Comparison of ENCODE assay signal across 33 mouse cellular contexts in genomic region chr13:19614311-19614710, GRCm38 (mm10). TPM values are rescaled to one million over a fixed set of nuclear protein-coding genes. Genes with fewer than 3 reads are reported as not detected.
"Had no signal": no experiment of that assay in that cellular context is flagged by ENCODE, and none has a peak within 500 bp of the region (broad histone marks: within the 10 kb centered on the region; RNA-seq: fewer than 3 reads in every experiment).

No protein-coding gene starts in this region.

- ATAC-seq: hindbrain, embryonic 16.5 days; hindbrain, postnatal 0 days; inflammation-experienced regulatory T-cells, adult 6 months; intestine, embryonic 15.5 days; intestine, embryonic 16.5 days; intestine, postnatal 0 days had no signal

- H3K9me3 ChIP-seq: heart, embryonic 13.5 days; heart, embryonic 15.5 days; hindbrain, embryonic 10.5 days; hindbrain, embryonic 12.5 days; hindbrain, embryonic 13.5 days; hindbrain, embryonic 15.5 days; intestine, embryonic 15.5 days; kidney, embryonic 15.5 days had no signal

- H3K4me1 ChIP-seq: kidney, embryonic 15.5 days had no signal

- H3K27ac ChIP-seq: heart, embryonic 13.5 days; heart, embryonic 15.5 days; hindbrain, embryonic 10.5 days; hindbrain, embryonic 12.5 days; hindbrain, embryonic 13.5 days; hindbrain, embryonic 14.5 days; hindbrain, embryonic 15.5 days; hindbrain, postnatal 0 days; intestine, embryonic 15.5 days; kidney, embryonic 15.5 days; kidney, postnatal 0 days; layer of hippocampus, adult 2 months; left cerebral cortex, adult 2 months had no signal

- H3K9ac ChIP-seq: heart, embryonic 13.5 days; heart, embryonic 15.5 days; hindbrain, embryonic 12.5 days; hindbrain, embryonic 13.5 days; hindbrain, embryonic 14.5 days; hindbrain, embryonic 15.5 days; intestine, embryonic 15.5 days; kidney, embryonic 15.5 days had no signal

- H3K27me3 ChIP-seq: heart, embryonic 13.5 days; heart, embryonic 15.5 days; hindbrain, embryonic 12.5 days; hindbrain, embryonic 13.5 days; hindbrain, embryonic 15.5 days; intestine, embryonic 15.5 days; kidney, embryonic 15.5 days had no signal

- H3K4me2 ChIP-seq: heart, embryonic 13.5 days; heart, embryonic 15.5 days; hindbrain, embryonic 12.5 days; hindbrain, embryonic 13.5 days; hindbrain, embryonic 14.5 days; hindbrain, embryonic 15.5 days; intestine, embryonic 15.5 days; kidney, embryonic 15.5 days had no signal

- H3K36me3 ChIP-seq: heart, embryonic 13.5 days; heart, embryonic 15.5 days; hindbrain, embryonic 10.5 days; hindbrain, embryonic 12.5 days; hindbrain, embryonic 13.5 days; hindbrain, embryonic 15.5 days; intestine, embryonic 15.5 days; kidney, embryonic 15.5 days had no signal

- H3K4me3 ChIP-seq: heart, embryonic 13.5 days; heart, embryonic 15.5 days; hindbrain, embryonic 10.5 days; hindbrain, embryonic 12.5 days; hindbrain, embryonic 13.5 days; hindbrain, embryonic 15.5 days; intestine, embryonic 15.5 days; kidney, embryonic 15.5 days; layer of hippocampus, adult 2 months; left cerebral cortex, adult 2 months had no signal

- DNase-seq: heart, postnatal 10 days; heart, postnatal 14 days; heart, postnatal 36 days; heart, postnatal 4 days; kidney, adult 11 months; kidney, adult 18-20 months; kidney, adult 2 months; kidney, adult 8-10 months; kidney, adult 9 months; kidney, postnatal 10 days; kidney, postnatal 14 days; kidney, postnatal 25 days; kidney, postnatal 36 days; kidney, postnatal 4 days; layer of hippocampus, adult 9-11 months; layer of hippocampus, postnatal 36 days had no signal

RNA-seq across cellular contexts. Expression of gene Sfrp4, which starts 8.6 kb away (rescaled TPM):
- polyA plus RNA-seq: inflammation-experienced regulatory T-cells, adult 6 months had no signal
